Mouse (Mus musculus): ENCODE data around the gene Rnf4. TPM values are rescaled to one million over a fixed set of nuclear protein-coding genes. Genes with fewer than 3 reads are reported as not detected.

The Rnf4 gene
- total and polyA plus RNA-seq, 3 experiments = 60.3 to 117 (median 112) TPM

DNA sequence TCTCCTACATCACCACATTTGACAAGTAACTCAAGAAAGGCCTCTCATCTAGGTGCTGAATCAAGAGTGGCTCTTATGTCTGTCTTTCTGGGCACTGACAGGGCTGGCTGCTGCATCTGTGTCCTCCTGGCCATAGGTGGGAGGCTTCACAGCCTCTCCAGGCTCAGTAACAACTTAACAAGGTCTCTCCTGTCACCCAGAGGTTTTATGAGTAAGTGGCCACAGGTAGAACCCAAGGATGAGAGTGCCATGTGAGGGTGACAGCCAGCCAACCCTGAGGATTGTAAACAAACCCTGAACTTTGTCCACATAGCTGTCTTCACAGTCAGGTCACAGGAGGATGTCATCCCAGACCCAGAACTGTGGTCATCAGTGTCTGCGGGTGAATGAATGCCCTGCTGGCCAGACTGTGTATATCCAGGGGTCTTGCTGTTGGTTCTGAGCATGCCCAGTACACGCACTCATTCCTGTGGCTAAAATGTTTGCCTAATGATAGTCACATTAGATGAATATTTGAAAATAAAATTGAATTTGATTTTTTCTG lies 16.5 kb upstream of the Rnf4 start:
- Histone ChIP-seq H3K4me1 (ENCODE audit: control insufficient read depth in 1 of 2, insufficient read depth in 2 of 2) (peaks cover 6 to 10% of the 10 kb centered on the region in 2 experiments; a peak in 3 of 4 replicates), H3K27ac (ENCODE audit: insufficient read depth, low read depth) (no peak overlapping the region), H3K9ac (ENCODE audit: insufficient read depth, low read depth) (no peak overlapping the region), H3K27me3 (replicated peaks) (no peaks in the 10 kb centered on the region), H3K79me2 (replicated peaks; ENCODE audit: control insufficient read depth, extremely low read depth, insufficient read depth, poor library complexity, severe bottlenecking) (no peaks in the 10 kb centered on the region), H3K4me3 (replicated peaks in 1 of 3; ENCODE audit: low read depth in 2 of 3, low read length in 2 of 3, poor library complexity in 1 of 3) (no peak overlapping the region), H3K36me3 (replicated peaks in 1 of 2; ENCODE audit: control insufficient read depth in 1 of 2, insufficient read depth in 1 of 2, low read length in 1 of 2) (no peaks in the 10 kb centered on the region), H3K4me2 (ENCODE audit: insufficient read depth, low read depth, poor library complexity, severe bottlenecking) (no peak overlapping the region), H3K9me3 (replicated peaks; ENCODE audit: low read length) (no peaks in the 10 kb centered on the region)
- in situ Hi-C loops (cut with MboI; ENCODE audit: low pct_ligation_motif_present, low pct_unique_long_range_greater_than_20kb, low sequenced_read_pairs) = no loop called here
- dilution Hi-C loops (cut with MboI; ENCODE audit: extremely low pct_ligation_motif_present, extremely low pct_unique_long_range_greater_than_20kb, low sequenced_read_pairs) = no loop called here
- no peak for TF ChIP-seq EP300 (IDR thresholded peaks at IDR 0.05; ENCODE audit: low read length)
- no peak for TF ChIP-seq ZC3H11A (IDR thresholded peaks at IDR 0.05; ENCODE audit: low read depth, low read length)
- TF ChIP-seq MXI1 (IDR thresholded peaks at IDR 0.05; ENCODE audit: low read depth, low read length) = no peak
- 0 out of 2 replicates have a peak, but pooled peaks have one; percentile 15 for TF ChIP-seq NRF1 (IDR thresholded peaks at IDR 0.05; ENCODE audit: low read depth, low read length)
- no peak for TF ChIP-seq IRF4 (IDR thresholded peaks at IDR 0.05; ENCODE audit: low read depth, low read length)
- no peak for TF ChIP-seq USF2 (conservative IDR thresholded peaks at IDR 0.05; ENCODE audit: low read depth, low read length)
- TF ChIP-seq HCFC1 (IDR thresholded peaks at IDR 0.05; ENCODE audit: low read depth, low read length) = no peak
- TF ChIP-seq E2F4 (IDR thresholded peaks at IDR 0.05; ENCODE audit: insufficient replicate concordance, low read depth, low read length) = no peak
- no peak for DNase-seq (ENCODE audit: extremely low read depth)

DNA sequence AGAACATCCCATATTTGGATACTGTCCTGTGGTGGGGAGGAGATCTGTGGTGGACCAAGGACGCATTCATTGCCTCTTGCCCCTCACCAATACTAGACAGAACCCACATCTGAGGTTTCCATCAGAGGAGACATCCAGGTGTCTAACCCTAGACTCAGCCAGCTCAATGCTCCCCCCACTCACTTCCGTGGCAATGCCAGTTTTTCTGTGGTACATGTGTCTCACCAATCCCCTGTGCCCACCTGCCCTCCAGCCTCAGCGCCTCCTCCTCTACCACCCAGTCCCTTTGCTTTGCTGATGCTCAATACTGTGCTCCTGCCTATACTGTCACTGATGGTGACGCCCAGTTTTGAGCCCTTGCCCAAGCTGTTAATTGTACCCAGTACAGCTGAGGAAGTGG lies 14.9 kb upstream of the Rnf4 start:
- H3K4me2 ChIP-seq (ENCODE audit: insufficient read depth, low read depth, poor library complexity, severe bottlenecking) = no peak overlapping the region
- TF ChIP-seq MYC (IDR thresholded peaks at IDR 0.05; ENCODE audit: low read depth, low read length) (no peak), USF1 (IDR thresholded peaks at IDR 0.05; ENCODE audit: low read depth, low read length) (no peak), CTCF (conservative IDR thresholded peaks at IDR 0.05 in 1 of 2, IDR thresholded peaks at IDR 0.05 in 1 of 2; ENCODE audit: low read depth in 2 of 2, low read length in 2 of 2) (no peak), HCFC1 (IDR thresholded peaks at IDR 0.05; ENCODE audit: low read depth, low read length) (no peak), RCOR1 (conservative IDR thresholded peaks at IDR 0.05; ENCODE audit: low read depth, low read length) (no peak), IRF4 (IDR thresholded peaks at IDR 0.05; ENCODE audit: low read depth, low read length) (no peak), POLR2A (IDR thresholded peaks at IDR 0.05; ENCODE audit: low read depth, low read length) (no peak), GABPA (IDR thresholded peaks at IDR 0.05; ENCODE audit: insufficient replicate concordance, low read depth, low read length) (no peak), ZMIZ1 (IDR thresholded peaks at IDR 0.05; ENCODE audit: low read depth, low read length) (no peak)
- dilution Hi-C loops (cut with MboI; ENCODE audit: extremely low pct_ligation_motif_present, extremely low pct_unique_long_range_greater_than_20kb, low sequenced_read_pairs) = no loop called here
- H3K27me3 ChIP-seq (replicated peaks) = no peaks in the 10 kb centered on the region
- peaks cover 6 to 10% of the 10 kb centered on the region in 2 experiments; a peak in 3 of 4 replicates for H3K4me1 ChIP-seq (ENCODE audit: control insufficient read depth in 1 of 2, insufficient read depth in 2 of 2)
- H3K79me2 ChIP-seq (replicated peaks; ENCODE audit: control insufficient read depth, extremely low read depth, insufficient read depth, poor library complexity, severe bottlenecking) = no peaks in the 10 kb centered on the region
- H3K9ac ChIP-seq (ENCODE audit: insufficient read depth, low read depth) = no peak overlapping the region
- no peak overlapping the region for H3K4me3 ChIP-seq (replicated peaks in 1 of 3; ENCODE audit: low read depth in 2 of 3, low read length in 2 of 3, poor library complexity in 1 of 3)
- no peaks in the 10 kb centered on the region for H3K9me3 ChIP-seq (replicated peaks; ENCODE audit: low read length)
- no peaks in the 10 kb centered on the region for H3K36me3 ChIP-seq (replicated peaks in 1 of 2; ENCODE audit: control insufficient read depth in 1 of 2, insufficient read depth in 1 of 2, low read length in 1 of 2)
- H3K27ac ChIP-seq (ENCODE audit: insufficient read depth, low read depth) = no peak overlapping the region
- no peak for DNase-seq (ENCODE audit: extremely low read depth)
- in situ Hi-C loops (cut with MboI; ENCODE audit: low pct_ligation_motif_present, low pct_unique_long_range_greater_than_20kb, low sequenced_read_pairs) = no loop called here
